ENCODE assay signal across 8 mouse cellular contexts in the genomic region with DNA sequence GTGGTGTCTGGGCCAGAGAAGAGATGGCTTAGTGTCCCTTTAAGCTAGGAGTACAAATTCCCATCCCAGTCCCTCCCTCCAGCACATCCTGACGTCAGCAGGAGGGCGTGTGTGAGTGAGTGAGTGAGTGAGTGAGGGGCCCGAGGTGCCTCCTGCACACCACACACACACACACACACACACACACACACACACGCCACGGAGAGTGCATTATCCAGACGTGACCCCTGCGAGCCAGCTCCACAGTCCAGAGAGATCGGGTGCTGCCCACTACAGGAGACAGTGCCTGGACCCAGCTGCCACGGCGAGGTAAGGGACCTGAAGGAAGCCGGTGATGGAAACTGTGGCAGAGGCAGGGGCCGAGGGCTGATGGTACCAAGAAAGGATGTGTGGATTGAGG. TPM values are rescaled to one million over a fixed set of nuclear protein-coding genes. Genes with fewer than 3 reads are reported as not detected.
A peak's percentile ranks its signal among the peaks of the same experiment; 100 is the strongest.
DNase-seq lines count a peak whose midpoint lies in the region; ATAC-seq and TF ChIP-seq lines count a peak whose summit lies in the region.

A gene (plus strand): TSS at position 81 of the 400 bp plus-strand sequence.

- peak within 1 kb of the TSS; percentile 63 for H3K4me2 ChIP-seq in hindbrain, embryonic 11.5 days (replicated peaks; ENCODE audit: low read depth, low read length)
- H3K4me2 ChIP-seq in stomach, embryonic 15.5 days, result peak within 1 kb of the TSS; percentile 71

- ATAC-seq in hindbrain, embryonic 11.5 days (ENCODE audit: low FRiP score), result peak; percentile 70
- peak; percentile 57; the same call in 1 of the 2 replicates for ATAC-seq in stomach, embryonic 15.5 days (ENCODE audit: insufficient read depth, low FRiP score, low read depth)

- TF ChIP-seq CTCF in C2C12 (IDR thresholded peaks at IDR 0.05; ENCODE audit: control insufficient read depth, insufficient read depth, insufficient read length), result peak; percentile 9

- peak within 1 kb of the TSS; percentile 70 for H3K9ac ChIP-seq in hindbrain, embryonic 11.5 days (ENCODE audit: low read depth, low read length)
- H3K9ac ChIP-seq in stomach, embryonic 15.5 days, result no peak within 1 kb of the TSS; the same call in 1 of the 2 replicates

- peaks cover 38% of the 10 kb centered on the region for H3K4me1 ChIP-seq in forebrain, embryonic 10.5 days
- peaks cover 12% of the 10 kb centered on the region; the same call in 1 of the 2 replicates for H3K4me1 ChIP-seq in hindbrain, embryonic 11.5 days (replicated peaks; ENCODE audit: control insufficient read depth, insufficient read depth, low read length)
- H3K4me1 ChIP-seq in midbrain, embryonic 10.5 days, result peaks cover 38% of the 10 kb centered on the region
- peaks cover 28% of the 10 kb centered on the region for H3K4me1 ChIP-seq in stomach, embryonic 15.5 days

- peak; percentile 70 to 76 for DNase-seq in adrenal gland, postnatal 36 days
- DNase-seq in forebrain, embryonic 10.5 days (ENCODE audit: extremely low spot score, low spot score), result peak; percentile 44
- peak; percentile 73 for DNase-seq in hindbrain, embryonic 11.5 days (ENCODE audit: low spot score)
- DNase-seq in layer of hippocampus, postnatal 36 days, result peak; percentile 48 to 58
- DNase-seq in midbrain, embryonic 10.5 days (ENCODE audit: low spot score), result peak; percentile 58
- no peak for DNase-seq in spleen, postnatal 36 days (ENCODE audit: low spot score in 2 of 2)

- no peak within 1 kb of the TSS for H3K4me3 ChIP-seq in C2C12 (ENCODE audit: insufficient read depth, poor library complexity, severe bottlenecking)
- H3K4me3 ChIP-seq in forebrain, embryonic 10.5 days, result peak within 1 kb of the TSS; percentile 57
- H3K4me3 ChIP-seq in hindbrain, embryonic 11.5 days (ENCODE audit: low read depth, low read length), result peak within 1 kb of the TSS; percentile 41
- peak within 1 kb of the TSS; percentile 59 for H3K4me3 ChIP-seq in midbrain, embryonic 10.5 days
- H3K4me3 ChIP-seq in stomach, embryonic 15.5 days (replicated peaks), result peak within 1 kb of the TSS; percentile 50

- H3K27ac ChIP-seq in forebrain, embryonic 10.5 days, result peak within 1 kb of the TSS; percentile 76
- peak within 1 kb of the TSS; percentile 70 for H3K27ac ChIP-seq in hindbrain, embryonic 11.5 days (ENCODE audit: low read depth, low read length)
- H3K27ac ChIP-seq in midbrain, embryonic 10.5 days (replicated peaks), result peak within 1 kb of the TSS; percentile 76
- peak within 1 kb of the TSS; percentile 74 for H3K27ac ChIP-seq in stomach, embryonic 15.5 days

- no peaks in the 10 kb centered on the region for H3K79me2 ChIP-seq in C2C12 (ENCODE audit: control insufficient read depth, insufficient read depth)

- H3K79me3 ChIP-seq in C2C12 (ENCODE audit: low read depth), result no peaks in the 10 kb centered on the region

- WGBS in forebrain, embryonic 10.5 days, result 0% methylated on average over 12 of the region's 12 CpGs
- 1% methylated on average over 12 of the region's 12 CpGs for WGBS in hindbrain, embryonic 11.5 days
- WGBS in midbrain, embryonic 10.5 days, result 1% methylated on average over 12 of the region's 12 CpGs
- 3% methylated on average over 12 of the region's 12 CpGs for WGBS in stomach, embryonic 15.5 days

- no peaks in the 10 kb centered on the region for H3K27me3 ChIP-seq in C2C12 (ENCODE audit: control insufficient read depth, insufficient read depth, insufficient read length)
- H3K27me3 ChIP-seq in forebrain, embryonic 10.5 days (ENCODE audit: poor library complexity, severe bottlenecking), result peaks cover 24% of the 10 kb centered on the region
- H3K27me3 ChIP-seq in hindbrain, embryonic 11.5 days (ENCODE audit: control insufficient read depth, insufficient read depth, low read length), result no peaks in the 10 kb centered on the region
- peaks cover 17% of the 10 kb centered on the region for H3K27me3 ChIP-seq in midbrain, embryonic 10.5 days (ENCODE audit: low read depth, poor library complexity, severe bottlenecking)
- H3K27me3 ChIP-seq in stomach, embryonic 15.5 days (replicated peaks), result no peaks in the 10 kb centered on the region

- H3K9me3 ChIP-seq in forebrain, embryonic 10.5 days, result no peaks in the 10 kb centered on the region
- H3K9me3 ChIP-seq in hindbrain, embryonic 11.5 days (ENCODE audit: control insufficient read depth, low read length), result no peaks in the 10 kb centered on the region
- H3K9me3 ChIP-seq in midbrain, embryonic 10.5 days (replicated peaks), result no peaks in the 10 kb centered on the region
- H3K9me3 ChIP-seq in stomach, embryonic 15.5 days, result no peaks in the 10 kb centered on the region

- H3ac ChIP-seq in C2C12 (ENCODE audit: control insufficient read depth, insufficient read length, low read depth), result peak within 1 kb of the TSS; percentile 51

- no peaks in the 10 kb centered on the region for H3K36me3 ChIP-seq in C2C12 (ENCODE audit: control insufficient read depth, insufficient read depth)
- no peaks in the 10 kb centered on the region for H3K36me3 ChIP-seq in forebrain, embryonic 10.5 days (replicated peaks)
- no peaks in the 10 kb centered on the region for H3K36me3 ChIP-seq in hindbrain, embryonic 11.5 days (ENCODE audit: control insufficient read depth, insufficient read depth, low read length)
- no peaks in the 10 kb centered on the region for H3K36me3 ChIP-seq in midbrain, embryonic 10.5 days
- H3K36me3 ChIP-seq in stomach, embryonic 15.5 days, result no peaks in the 10 kb centered on the region

TF ChIP-seq in C2C12, 6 proteins besides CTCF, POLR2A, EP300 and RAD21:
- no peak for TF ChIP-seq MYOD1 (IDR thresholded peaks at IDR 0.05; ENCODE audit: control insufficient read depth, insufficient read length, low read depth)
- TF ChIP-seq CEBPB (IDR thresholded peaks at IDR 0.05; ENCODE audit: low read depth), result no peak
- no peak for TF ChIP-seq FOSL1 (IDR thresholded peaks at IDR 0.05; ENCODE audit: insufficient read depth, low read length, poor library complexity, severe bottlenecking)
- no peak for TF ChIP-seq MAX (IDR thresholded peaks at IDR 0.05)
- no peak for TF ChIP-seq USF1 (IDR thresholded peaks at IDR 0.05; ENCODE audit: low read depth)
- TF ChIP-seq MYOG (IDR thresholded peaks at IDR 0.05; ENCODE audit: control insufficient read depth, extremely low read depth, insufficient read length), result no peak

RNA-seq across cellular contexts. Expression of the gene that starts here (rescaled TPM):
- polyA plus RNA-seq in C2C12 (2012; fragmentation: generic; extraction: Trizol), result 1.7 TPM
- 10 to 100 TPM; 12.4 to 16.0 TPM for total RNA-seq in adrenal gland, postnatal 36 days (2021)
- polyA plus RNA-seq in forebrain, embryonic 10.5 days (2016; fragmentation: Nextera tagmentation; extraction: Ambion mirVana), result 9.2 and 10.7 TPM in 2 replicates
- 25.2 and 25.7 TPM in 2 replicates for polyA plus RNA-seq in hindbrain, embryonic 11.5 days (2014; fragmentation: Nextera tagmentation; extraction: Ambion mirVana)
- total RNA-seq in layer of hippocampus, postnatal 36 days (2021), result 10 to 100 TPM; 74.5 to 77.1 TPM
- 13.8 and 20.6 TPM in 2 replicates for polyA plus RNA-seq in midbrain, embryonic 10.5 days (2016; fragmentation: Nextera tagmentation; extraction: Ambion mirVana)
- 15.7 and 16.7 TPM in 2 replicates for polyA plus RNA-seq in stomach, embryonic 15.5 days (2015; fragmentation: Nextera tagmentation; extraction: Ambion mirVana)

Comparison
In these comparisons a context has a peak if more than half of its experiments do, and no peak if none do; other contexts are left out.
1. RNA of the gene that starts here (total RNA-seq): 74.5 to 77.1 TPM in layer of hippocampus, postnatal 36 days; 12.4 to 16.0 TPM in adrenal gland, postnatal 36 days; every median in the first group is over 4 times any median in the second.
2. DNase-seq: peak in adrenal gland, postnatal 36 days (2 of 2), forebrain, embryonic 10.5 days (single experiment), hindbrain, embryonic 11.5 days (single experiment), layer of hippocampus, postnatal 36 days (2 of 2) and midbrain, embryonic 10.5 days (single experiment); none in spleen, postnatal 36 days (0 of 2).
3. Peak in every context shown above with its lines, with median percentiles within 50 percentile points of each other: H3K27ac ChIP-seq.